Mouse (Mus musculus) left cerebral cortex, adult 9 months (tissue): ENCODE data around the gene Tspyl4.
"Not testable (repeated sequence)": the region's sequence is repeated elsewhere in the genome, so short reads cannot be mapped to it uniquely, and the experiment has no call there.

Source experiments
- DNase-seq, 2 experiments: peaks; one replicate each; pipeline ENCODE4 v3.0.0; 2022; ENCODE audit warnings: low spot score in 2 of 2

Gene Tspyl4

DNA sequence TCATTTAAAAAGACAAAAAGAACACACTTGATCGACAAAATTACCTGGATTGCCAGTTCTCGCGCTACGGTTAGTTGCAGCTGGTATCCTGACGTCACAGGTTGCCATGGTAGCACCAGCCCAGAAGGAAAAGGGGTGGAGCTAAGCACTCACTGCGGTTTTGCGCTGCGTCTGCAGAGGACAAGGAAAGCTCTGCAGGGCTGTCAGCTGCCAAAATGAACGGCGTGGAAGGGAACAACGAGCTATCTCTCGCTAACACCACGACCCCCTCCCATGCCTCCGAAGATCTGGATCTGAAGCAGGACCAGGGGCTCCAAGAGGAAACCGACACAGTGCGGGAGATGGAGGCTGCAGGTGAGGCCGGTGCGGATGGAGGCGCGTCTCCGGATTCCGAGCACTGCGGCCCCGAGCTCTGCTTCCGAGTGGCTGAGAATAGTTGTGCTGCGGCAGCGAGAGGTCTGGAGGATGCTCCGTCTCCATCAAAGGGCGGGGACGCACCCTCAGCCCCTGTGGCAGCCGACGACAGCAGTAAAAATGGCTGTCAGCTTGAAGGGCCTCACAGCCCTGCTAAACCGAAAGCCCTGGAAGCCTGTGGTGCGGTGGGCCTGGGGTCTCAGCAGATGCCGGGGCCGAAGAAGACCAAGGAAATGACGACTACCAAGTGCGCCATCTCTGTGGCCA lies at the start of gene Tspyl4:
TSS of gene Tspyl4 (plus strand) at position 144 of the 681 bp plus-strand sequence.
- peak; percentile 87 to 96 for DNase-seq

DNA sequence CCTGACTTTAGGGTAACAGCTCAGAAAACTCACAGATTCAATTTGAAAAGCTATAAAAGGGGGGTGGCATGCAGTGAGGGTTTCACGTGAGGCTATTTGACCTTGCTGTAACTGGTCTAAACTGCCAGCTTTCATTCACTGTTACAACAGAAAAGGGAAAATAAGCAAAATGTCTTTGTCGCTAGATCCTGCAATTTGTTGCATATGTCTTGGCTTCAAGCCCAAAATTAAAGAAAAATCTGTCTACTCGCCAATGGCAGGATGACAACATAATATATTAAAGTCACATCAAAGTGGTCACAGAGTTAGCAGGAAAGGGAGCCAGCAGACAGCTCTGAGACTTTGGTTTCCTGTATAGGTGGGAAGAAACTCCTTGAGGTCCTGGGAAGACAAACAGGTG lies 49.5 kb upstream of the Tspyl4 start:
- no peak for DNase-seq

DNA sequence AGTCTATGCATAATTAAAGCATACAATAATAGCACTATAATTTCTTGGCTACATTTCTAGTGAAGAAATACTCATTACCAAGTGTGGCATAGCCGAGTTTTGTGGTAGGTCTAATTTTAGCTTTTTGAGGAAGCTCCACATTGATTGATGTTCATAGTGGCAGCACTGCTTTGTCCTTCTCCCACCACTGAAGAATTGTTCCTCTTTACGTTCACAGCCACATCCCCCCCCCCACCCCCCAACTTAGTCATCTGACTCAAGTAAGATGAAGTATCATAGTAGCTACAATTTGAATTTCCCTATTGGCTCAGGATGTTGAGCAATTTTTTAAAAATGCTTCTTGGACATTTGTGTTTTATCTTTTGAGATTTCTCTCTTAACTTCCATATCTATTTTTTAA lies 47.6 kb upstream of the Tspyl4 start:
- no peak for DNase-seq

DNA sequence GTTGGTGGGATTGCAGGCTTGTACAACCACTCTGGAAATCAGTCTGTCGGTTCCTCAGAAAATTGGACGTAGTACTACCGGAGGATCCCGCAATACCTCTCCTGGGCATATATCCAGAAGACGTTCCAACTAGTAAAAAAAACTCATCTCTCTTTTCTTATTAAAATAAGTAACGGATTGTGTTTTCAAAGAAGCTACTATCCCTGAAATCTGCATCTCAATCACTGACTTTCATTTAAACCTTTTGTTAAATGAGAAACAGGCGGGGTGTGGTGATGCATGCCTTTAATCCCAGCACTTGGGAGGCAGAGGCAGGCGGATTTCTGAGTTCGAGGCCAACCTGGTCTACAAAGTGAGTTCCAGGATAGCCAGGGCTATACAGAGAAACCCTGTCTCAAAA lies 44.4 kb upstream of the Tspyl4 start:
- DNase-seq: not testable (repeated sequence)

GRCm38 (mm10) chr10:34265106-34265505 lies 32.1 kb upstream of the Tspyl4 start:
- no peak for DNase-seq

DNA sequence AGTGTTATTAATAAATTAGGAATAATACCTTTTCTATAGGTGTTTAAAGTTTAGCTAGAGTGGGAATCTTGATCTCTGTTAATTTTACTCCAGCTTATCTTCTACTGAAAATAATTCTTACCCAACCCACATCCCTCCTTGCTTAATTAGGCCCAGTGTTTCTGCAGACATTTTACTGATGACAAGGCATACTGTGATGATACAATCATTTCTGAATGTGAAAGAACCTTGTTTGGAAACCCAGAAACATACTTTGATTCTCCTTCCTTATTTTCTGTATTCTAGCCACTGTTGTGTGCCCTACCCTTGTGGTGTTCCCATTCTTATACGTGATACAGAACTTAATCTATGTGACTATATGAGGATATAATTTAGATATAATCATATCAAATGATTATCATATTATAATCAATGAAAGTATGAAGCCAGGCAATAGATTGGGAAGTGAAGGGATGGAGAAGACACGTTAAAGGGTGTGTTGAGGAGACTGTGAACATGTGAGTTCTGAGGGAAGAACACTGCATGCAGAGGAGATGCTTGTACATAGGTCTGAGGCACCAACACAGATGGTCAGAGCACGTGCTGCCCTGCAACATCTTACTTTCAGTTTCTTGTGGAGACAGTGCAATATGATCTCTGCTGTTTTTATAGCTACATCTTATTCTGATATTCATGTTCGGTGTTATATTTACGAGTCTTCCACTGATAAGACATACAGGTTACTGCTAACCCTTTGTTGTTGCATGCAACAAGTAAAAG lies 29.8 kb upstream of the Tspyl4 start:
- DNase-seq: no peak

DNA sequence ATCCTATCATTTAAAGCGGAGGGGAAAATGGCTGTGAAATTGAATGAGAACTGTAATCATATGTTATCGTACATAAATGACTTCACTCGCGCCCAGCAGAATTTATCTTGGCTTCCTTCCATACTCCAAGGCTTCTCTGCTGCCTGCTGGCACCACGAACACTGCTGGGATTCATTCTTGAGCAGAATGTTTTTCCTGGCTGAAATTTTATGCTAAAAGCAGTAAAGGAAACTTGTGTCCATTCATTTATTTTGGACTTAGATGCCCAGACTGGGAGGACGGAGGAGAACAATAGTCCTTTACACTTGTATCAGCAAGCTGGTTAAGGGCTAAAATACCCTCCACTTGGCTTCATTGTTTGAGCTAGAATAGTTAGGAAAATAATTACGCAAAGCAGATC lies 25.6 kb upstream of the Tspyl4 start:
- DNase-seq: peak in 1 of 2 experiments; percentile 16

- peak in 1 of 2 experiments; percentile 81 for DNase-seq
Measured at GRCm38 (mm10) chr10:34280591-34281175, 16.6 kb upstream of the Tspyl4 start.

GRCm38 (mm10) chr10:34281211-34281961 lies 15.9 kb upstream of the Tspyl4 start:
- DNase-seq: peak in 1 of 2 experiments; percentile 23

GRCm38 (mm10) chr10:34281962-34282388 lies 15.3 kb upstream of the Tspyl4 start, which contains the start of gene Tspyl1:
Tspyl1 (plus strand) TSS chr10:34282190.
- DNase-seq: peak; percentile 91 to 98

GRCm38 (mm10) chr10:34282420-34283238 lies 14.6 kb upstream of the Tspyl4 start:
- DNase-seq: peak in 1 of 2 experiments; percentile 53

- no peak for DNase-seq
Measured at GRCm38 (mm10) chr10:34296911-34297298, 337 bp upstream of the Tspyl4 start.

DNA sequence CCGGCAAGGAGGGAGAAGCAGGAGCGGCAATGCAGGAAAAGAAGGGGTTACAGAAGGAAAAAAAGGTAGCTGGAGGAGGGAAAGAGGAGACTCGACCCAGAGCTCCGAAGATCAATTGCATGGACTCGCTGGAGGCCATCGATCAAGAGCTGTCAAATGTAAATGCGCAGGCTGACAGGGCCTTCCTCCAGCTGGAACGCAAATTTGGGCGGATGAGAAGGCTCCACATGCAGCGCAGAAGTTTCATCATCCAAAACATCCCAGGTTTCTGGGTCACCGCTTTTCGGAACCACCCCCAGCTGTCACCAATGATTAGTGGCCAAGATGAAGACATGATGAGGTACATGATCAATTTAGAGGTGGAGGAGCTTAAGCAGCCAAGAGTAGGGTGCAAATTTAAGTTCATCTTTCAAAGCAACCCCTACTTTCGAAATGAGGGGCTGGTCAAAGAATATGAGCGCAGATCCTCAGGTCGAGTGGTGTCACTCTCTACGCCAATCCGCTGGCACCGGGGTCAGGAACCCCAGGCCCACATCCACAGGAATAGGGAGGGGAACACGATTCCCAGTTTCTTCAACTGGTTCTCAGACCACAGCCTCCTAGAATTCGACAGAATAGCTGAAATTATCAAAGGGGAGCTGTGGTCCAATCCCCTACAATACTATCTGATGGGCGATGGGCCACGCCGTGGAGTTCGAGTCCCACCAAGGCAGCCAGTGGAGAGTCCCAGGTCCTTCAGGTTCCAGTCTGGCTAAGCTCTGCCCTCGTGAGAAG lies 925 bp downstream of the Tspyl4 start:
- peak in 1 of 2 experiments; percentile 43 for DNase-seq

DNA sequence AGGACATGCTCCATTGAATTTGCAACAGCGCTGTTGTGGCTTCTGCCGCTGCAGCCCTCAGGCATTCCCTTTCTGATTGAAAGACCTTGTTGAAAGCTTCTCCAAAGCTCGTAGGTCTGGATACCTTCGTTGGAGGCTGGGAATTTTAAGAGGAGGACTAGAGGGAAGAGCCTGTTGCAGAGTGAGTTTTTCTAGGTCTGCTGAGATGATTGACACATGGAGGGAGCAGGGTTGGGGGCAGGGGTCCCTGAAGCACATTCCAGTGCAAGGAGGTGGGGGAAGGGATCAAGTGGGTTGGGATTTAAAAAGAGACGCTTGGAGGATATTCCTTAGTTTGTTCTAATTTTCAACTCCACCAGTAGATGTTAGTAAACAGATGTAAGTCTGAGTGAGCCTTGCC lies 3.1 kb downstream of the Tspyl4 start:
- no peak for DNase-seq

GRCm38 (mm10) chr10:34307070-34307469 lies 9.8 kb downstream of the Tspyl4 start:
- DNase-seq: no peak

DNA sequence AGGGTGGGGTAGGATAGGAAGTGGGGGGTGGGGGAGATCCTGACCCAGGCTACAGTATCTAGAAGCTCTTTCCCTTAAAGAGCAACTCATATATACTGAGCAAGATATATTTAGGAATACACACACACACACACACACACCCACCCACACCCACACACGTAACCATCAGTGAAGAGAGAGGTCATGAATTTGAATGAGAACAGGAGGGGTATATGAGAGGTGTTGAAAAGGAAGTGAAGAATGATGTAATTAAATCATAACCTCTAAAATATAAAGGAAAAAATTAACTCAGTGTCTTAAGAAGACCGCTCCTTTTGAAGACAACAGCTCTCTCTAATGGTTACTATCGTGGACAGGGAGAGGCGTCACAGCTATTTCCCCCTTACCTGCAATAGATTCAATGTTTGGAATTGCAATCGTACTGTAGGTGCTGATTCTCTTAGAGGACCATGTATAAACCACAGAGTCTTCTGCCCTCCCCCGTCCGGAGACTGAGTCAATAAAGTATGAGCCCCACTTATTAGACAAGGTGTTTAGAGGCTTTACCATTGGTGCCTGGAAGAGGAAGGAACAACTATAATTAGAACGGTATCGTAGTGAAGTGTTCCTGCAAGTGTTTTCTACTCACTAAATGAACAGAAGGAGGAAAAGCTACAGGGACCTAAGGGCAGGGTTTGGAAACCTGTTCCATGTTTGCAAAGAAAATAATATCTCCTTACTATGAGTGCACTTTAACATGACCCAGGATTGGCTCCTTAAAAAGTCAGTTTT lies 12.9 kb downstream of the Tspyl4 start:
- no peak for DNase-seq

GRCm38 (mm10) chr10:34312536-34312935 lies 15.3 kb downstream of the Tspyl4 start:
- DNase-seq: no peak

- DNase-seq: peak; percentile 74 to 81
Measured at GRCm38 (mm10) chr10:34316571-34317216, 19.5 kb downstream of the Tspyl4 start.

DNA sequence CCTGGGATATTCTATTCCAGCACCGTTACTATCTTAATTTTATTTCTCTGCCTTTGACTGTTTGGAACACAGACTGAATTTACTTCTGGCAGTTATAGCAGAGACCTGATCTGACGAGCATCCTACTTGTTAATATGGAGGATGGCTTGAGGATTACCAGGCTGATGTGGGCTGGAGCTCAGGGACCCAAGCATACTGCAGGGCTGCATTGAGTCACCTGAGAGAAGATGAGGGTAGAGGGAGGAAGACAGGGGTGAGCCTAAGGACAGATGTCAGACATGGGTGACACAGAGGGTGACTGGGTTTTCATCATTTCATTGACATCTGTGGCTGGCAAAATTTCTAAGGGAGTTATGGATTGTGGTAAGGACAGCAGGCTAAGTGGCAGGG lies 20.0 kb downstream of the Tspyl4 start:
- no peak for DNase-seq
